Mouse (Mus musculus): ENCODE results near the gene Gm904. TPM values are rescaled to one million over a fixed set of nuclear protein-coding genes. Genes with fewer than 3 reads are reported as not detected.
"Not testable (repeated sequence)": the region's sequence is repeated elsewhere in the genome, so short reads cannot be mapped to it uniquely, and the experiment has no call there.

The Gm904 gene
- not detected in 2 replicates for polyA plus RNA-seq (2015; fragmentation: Nextera tagmentation; extraction: Ambion mirVana)

- ATAC-seq (ENCODE audit: insufficient number of reproducible peaks, insufficient read depth, low FRiP score, low TSS enrichment, low read depth); H3K4me1 ChIP-seq; H3K27me3 ChIP-seq; H3K4me3 ChIP-seq; H3K9ac ChIP-seq; H3K36me3 ChIP-seq; H3K27ac ChIP-seq; H3K9me3 ChIP-seq; H3K4me2 ChIP-seq: not testable (repeated sequence)
Observed at GRCm38 (mm10) chr13:50642928-50643327, at the start of gene Gm904. Gene Gm904, plus strand, starts transcription at chr13:50643228.

- not testable (repeated sequence) for H3K27ac ChIP-seq; H3K4me1 ChIP-seq; H3K27me3 ChIP-seq; H3K9me3 ChIP-seq; ATAC-seq (ENCODE audit: insufficient number of reproducible peaks, insufficient read depth, low FRiP score, low TSS enrichment, low read depth); H3K4me3 ChIP-seq; H3K4me2 ChIP-seq; H3K36me3 ChIP-seq; H3K9ac ChIP-seq
- WGBS, result 74% methylated on average over 2 of the region's 2 CpGs
Observed at GRCm38 (mm10) chr13:50648771-50649170, 5.7 kb downstream of the Gm904 start.

Small RNA genes lying within 50 kb of the gene (microRNA-seq; reads per million reads assigned to microRNA genes)
- gene Gm23952 (not detected), gene Mir683-2 (not detected)

Other genes with a start within 250 kb of the Gm904 start
- 32.6 and 40.4 TPM in 2 replicates for gene Fbxw17, start 225.4 kb upstream of the Gm904 start, polyA plus RNA-seq (2015; fragmentation: Nextera tagmentation; extraction: Ambion mirVana)
- gene Gm47429, start 199.3 kb upstream of the Gm904 start, polyA plus RNA-seq (2015; fragmentation: Nextera tagmentation; extraction: Ambion mirVana), result not detected in 2 replicates
- not detected in 2 replicates for gene Nutm2, start 175.9 kb upstream of the Gm904 start, polyA plus RNA-seq (2015; fragmentation: Nextera tagmentation; extraction: Ambion mirVana)
- not detected in 2 replicates for gene Gm8765, start 55.1 kb downstream of the Gm904 start, polyA plus RNA-seq (2015; fragmentation: Nextera tagmentation; extraction: Ambion mirVana)

All from embryonic facial prominence, embryonic 13.5 days (tissue).